Mouse (Mus musculus): ENCODE results near the gene Cbl. TPM values are rescaled to one million over a fixed set of nuclear protein-coding genes. Genes with fewer than 3 reads are reported as not detected.
A peak's percentile ranks its signal among the peaks of the same experiment; 100 is the strongest.

Cbl gene
- polyA plus RNA-seq, 1 experiment from 2014 or later, result 20.1 TPM

- H3K27me3 ChIP-seq, result no peaks in the 10 kb centered on the region
- H3K9ac ChIP-seq, result no peak overlapping the region
- no peak overlapping the region for H3K4me3 ChIP-seq
- H3K9me3 ChIP-seq, result peaks cover 11% of the 10 kb centered on the region; the same call in 1 of the 2 replicates
- no peak overlapping the region for H3K27ac ChIP-seq (replicated peaks)
- no peaks in the 10 kb centered on the region for H3K4me1 ChIP-seq (replicated peaks)
- 86% methylated on average over 6 of the region's 6 CpGs for WGBS
- no peak for ATAC-seq (ENCODE audit: low read depth)
- no peak overlapping the region for H3K4me2 ChIP-seq
- peaks cover 31% of the 10 kb centered on the region for H3K36me3 ChIP-seq
These were observed 58.3 kb downstream of the Cbl start for GRCm38 (mm10) chr9:44175556-44175955.

GRCm38 (mm10) chr9:44170691-44171151, 63.1 kb downstream of the Cbl start:
- H3K4me2 ChIP-seq, result no peak overlapping the region
- no peak overlapping the region for H3K9ac ChIP-seq
- H3K4me3 ChIP-seq, result no peak overlapping the region
- H3K4me1 ChIP-seq (replicated peaks), result no peaks in the 10 kb centered on the region
- H3K9me3 ChIP-seq, result no peaks in the 10 kb centered on the region
- H3K36me3 ChIP-seq, result peaks cover 50% of the 10 kb centered on the region
- no peak for ATAC-seq (ENCODE audit: low read depth)
- H3K27ac ChIP-seq (replicated peaks), result no peak overlapping the region
- no peaks in the 10 kb centered on the region for H3K27me3 ChIP-seq
- WGBS, result 88% methylated on average over 3 of the region's 3 CpGs

- WGBS, result 93% methylated on average over 5 of the region's 5 CpGs
- Histone ChIP-seq H3K36me3 (peaks cover 67% of the 10 kb centered on the region), H3K9me3 (no peaks in the 10 kb centered on the region), H3K27ac (replicated peaks) (no peak overlapping the region), H3K4me2 (no peak overlapping the region), H3K27me3 (no peaks in the 10 kb centered on the region), H3K9ac (no peak overlapping the region), H3K4me3 (no peak overlapping the region), H3K4me1 (replicated peaks) (no peaks in the 10 kb centered on the region)
- no peak for ATAC-seq (ENCODE audit: low read depth)
These were observed 64.9 kb downstream of the Cbl start for GRCm38 (mm10) chr9:44168931-44169330.

- Histone ChIP-seq H3K4me2 (no peak overlapping the region), H3K9ac (no peak overlapping the region), H3K27me3 (no peaks in the 10 kb centered on the region), H3K36me3 (peaks cover 89% of the 10 kb centered on the region), H3K4me1 (replicated peaks) (no peaks in the 10 kb centered on the region), H3K4me3 (no peak overlapping the region), H3K9me3 (no peaks in the 10 kb centered on the region), H3K27ac (replicated peaks) (no peak overlapping the region)
- no peak for ATAC-seq (ENCODE audit: low read depth)
- WGBS, result 85% methylated on average over 3 of the region's 3 CpGs
These were observed 74.0 kb downstream of the Cbl start for GRCm38 (mm10) chr9:44159886-44160285.

- no peaks in the 10 kb centered on the region for H3K9me3 ChIP-seq
- ATAC-seq (ENCODE audit: low read depth), result no peak
- no peak overlapping the region for H3K27ac ChIP-seq (replicated peaks)
- H3K4me1 ChIP-seq (replicated peaks), result no peaks in the 10 kb centered on the region
- 75% methylated on average over 3 of the region's 3 CpGs for WGBS
- H3K27me3 ChIP-seq, result no peaks in the 10 kb centered on the region
- H3K4me3 ChIP-seq, result no peak overlapping the region
- no peak overlapping the region for H3K4me2 ChIP-seq
- peaks cover 71% of the 10 kb centered on the region for H3K36me3 ChIP-seq
- H3K9ac ChIP-seq, result no peak overlapping the region
These were observed 86.6 kb downstream of the Cbl start for GRCm38 (mm10) chr9:44147290-44147689.

GRCm38 (mm10) chr9:44144718-44145060, 89.2 kb downstream of the Cbl start:
- Histone ChIP-seq H3K9me3 (no peaks in the 10 kb centered on the region), H3K9ac (no peak overlapping the region), H3K27ac (replicated peaks) (no peak overlapping the region), H3K27me3 (no peaks in the 10 kb centered on the region), H3K4me2 (no peak overlapping the region), H3K36me3 (peaks cover 68% of the 10 kb centered on the region), H3K4me1 (replicated peaks) (no peaks in the 10 kb centered on the region), H3K4me3 (no peak overlapping the region)
- ATAC-seq (ENCODE audit: low read depth), result no peak

GRCm38 (mm10) chr9:44144023-44144717, 89.7 kb downstream of the Cbl start:
- H3K27me3 ChIP-seq, result no peaks in the 10 kb centered on the region
- no peak overlapping the region for H3K4me2 ChIP-seq
- H3K4me3 ChIP-seq, result no peak overlapping the region
- H3K9ac ChIP-seq, result no peak overlapping the region
- H3K9me3 ChIP-seq, result no peaks in the 10 kb centered on the region
- H3K27ac ChIP-seq (replicated peaks), result no peak overlapping the region
- 28% methylated on average over 7 of the region's 8 CpGs for WGBS
- no peaks in the 10 kb centered on the region for H3K4me1 ChIP-seq (replicated peaks)
- no peak for ATAC-seq (ENCODE audit: low read depth)
- H3K36me3 ChIP-seq, result peaks cover 63% of the 10 kb centered on the region

GRCm38 (mm10) chr9:44143421-44143820, 90.4 kb downstream of the Cbl start:
- H3K27me3 ChIP-seq, result no peaks in the 10 kb centered on the region
- 79% methylated on average over 5 of the region's 5 CpGs for WGBS
- no peaks in the 10 kb centered on the region for H3K9me3 ChIP-seq
- H3K4me2 ChIP-seq, result no peak overlapping the region
- peaks cover 57% of the 10 kb centered on the region for H3K36me3 ChIP-seq
- no peak overlapping the region for H3K9ac ChIP-seq
- H3K4me3 ChIP-seq, result no peak overlapping the region
- ATAC-seq (ENCODE audit: low read depth), result no peak
- no peaks in the 10 kb centered on the region for H3K4me1 ChIP-seq (replicated peaks)
- no peak overlapping the region for H3K27ac ChIP-seq (replicated peaks)

- peaks cover 55% of the 10 kb centered on the region for H3K36me3 ChIP-seq
- H3K9ac ChIP-seq, result no peak overlapping the region
- H3K27me3 ChIP-seq, result peaks cover 4% of the 10 kb centered on the region
- no peaks in the 10 kb centered on the region for H3K4me1 ChIP-seq (replicated peaks)
- H3K4me2 ChIP-seq, result no peak overlapping the region
- ATAC-seq (ENCODE audit: low read depth), result no peak
- H3K4me3 ChIP-seq, result no peak overlapping the region
- no peaks in the 10 kb centered on the region for H3K9me3 ChIP-seq
- 59% methylated on average over 5 of the region's 5 CpGs for WGBS
- no peak overlapping the region for H3K27ac ChIP-seq (replicated peaks)
These were observed 91.9 kb downstream of the Cbl start for GRCm38 (mm10) chr9:44141951-44142350.

GRCm38 (mm10) chr9:44137846-44138245, 96.0 kb downstream of the Cbl start:
- 75% methylated on average over 4 of the region's 4 CpGs for WGBS
- Histone ChIP-seq H3K9ac (no peak overlapping the region), H3K27ac (replicated peaks) (no peak overlapping the region), H3K36me3 (peaks cover 24% of the 10 kb centered on the region), H3K27me3 (peaks cover 45% of the 10 kb centered on the region), H3K4me3 (no peak overlapping the region), H3K4me2 (no peak overlapping the region), H3K9me3 (no peaks in the 10 kb centered on the region), H3K4me1 (replicated peaks) (peaks cover 40% of the 10 kb centered on the region)
- no peak for ATAC-seq (ENCODE audit: low read depth)

- Histone ChIP-seq H3K27ac (replicated peaks) (peak overlapping the region; percentile 35; the same call in 1 of the 2 replicates), H3K9ac (peak overlapping the region; percentile 69)
These were observed 98.0 kb downstream of the Cbl start for GRCm38 (mm10) chr9:44135731-44136411.

GRCm38 (mm10) chr9:44134851-44135730, 98.8 kb downstream of the Cbl start:
- H3K27me3 ChIP-seq, result peaks cover 70% of the 10 kb centered on the region
- H3K36me3 ChIP-seq, result 0 out of 2 replicates have a peak, but pooled peaks cover 2% of the 10 kb centered on the region
- H3K4me2 ChIP-seq, result peak overlapping the region; percentile 84
- H3K4me3 ChIP-seq, result peak overlapping the region; percentile 51
- H3K27ac ChIP-seq (replicated peaks), result peak overlapping the region; percentile 65
- 3% methylated on average over 49 of the region's 49 CpGs for WGBS
- H3K9ac ChIP-seq, result peak overlapping the region; percentile 69
- H3K4me1 ChIP-seq (replicated peaks), result peaks cover 48% of the 10 kb centered on the region
- ATAC-seq (ENCODE audit: low read depth), result peak; percentile 19; the same call in 1 of the 2 replicates
- no peaks in the 10 kb centered on the region for H3K9me3 ChIP-seq

More at GRCm38 (mm10) chr9:44135731-44136411, 98.0 kb downstream of the Cbl start:
- Histone ChIP-seq H3K4me3 (peak overlapping the region; percentile 51), H3K4me1 (replicated peaks) (peaks cover 40% of the 10 kb centered on the region), H3K36me3 (peaks cover 10% of the 10 kb centered on the region; the same call in 1 of the 2 replicates), H3K4me2 (peak overlapping the region; percentile 84), H3K9me3 (no peaks in the 10 kb centered on the region), H3K27me3 (peaks cover 65% of the 10 kb centered on the region)
- WGBS, result 53% methylated on average over 7 of the region's 7 CpGs
- peak; percentile 25; the same call in 1 of the 2 replicates for ATAC-seq (ENCODE audit: low read depth)
